8 mouse cellular contexts compared by ENCODE assay signal in the genomic region with DNA sequence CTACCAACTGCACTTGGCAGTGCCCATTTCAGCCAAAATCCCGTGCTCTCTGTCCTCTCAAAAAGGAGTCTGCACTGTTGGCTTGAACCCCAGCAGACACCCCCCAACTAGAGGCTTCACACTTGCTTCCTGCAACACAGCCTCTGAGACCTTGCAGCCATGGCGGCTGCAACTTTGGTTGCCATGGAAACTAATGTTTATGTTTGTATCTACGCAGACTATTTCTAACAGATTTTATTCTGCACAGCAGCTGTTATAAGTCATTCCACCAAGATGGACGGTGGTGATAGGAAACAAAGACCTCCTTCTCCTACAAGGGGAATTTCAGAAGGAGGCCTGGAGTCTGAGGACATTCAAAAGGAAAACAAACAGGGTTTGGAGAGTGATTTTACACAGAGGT.
A peak's percentile ranks its signal among the peaks of the same experiment; 100 is the strongest.
DNase-seq lines count a peak whose midpoint lies in the region; ATAC-seq lines count a peak whose summit lies in the region.

No protein-coding gene starts in this region.

- peak; percentile 4 for DNase-seq in heart, postnatal 10 days
- no peak for DNase-seq in heart, adult 9 months (ENCODE audit: low spot score in 2 of 2)
- peak; percentile 15 for DNase-seq in neural tube, embryonic 11.5 days (ENCODE audit: low spot score)
- DNase-seq in neural tube, embryonic 10.5 days (ENCODE audit: extremely low spot score, low spot score): no peak
- DNase-seq in gastrocnemius, postnatal 10 days: no peak
- no peak for DNase-seq in thymus, postnatal 4 days

- no peaks in the 10 kb centered on the region for H3K9me3 ChIP-seq in neural tube, embryonic 11.5 days (ENCODE audit: control insufficient read depth, low read length)
- H3K9me3 ChIP-seq in limb, embryonic 15.5 days: no peaks in the 10 kb centered on the region

- no peak overlapping the region for H3K9ac ChIP-seq in neural tube, embryonic 11.5 days (ENCODE audit: low read length)
- H3K9ac ChIP-seq in limb, embryonic 15.5 days: no peak overlapping the region

- no peaks in the 10 kb centered on the region for H3K36me3 ChIP-seq in neural tube, embryonic 11.5 days (ENCODE audit: control insufficient read depth, insufficient read depth, low read length)
- no peaks in the 10 kb centered on the region for H3K36me3 ChIP-seq in limb, embryonic 15.5 days

- no peak overlapping the region for H3K27ac ChIP-seq in neural tube, embryonic 11.5 days (ENCODE audit: low read depth, low read length)
- peak overlapping the region; percentile 57 for H3K27ac ChIP-seq in limb, embryonic 15.5 days

- H3K4me1 ChIP-seq in neural tube, embryonic 11.5 days (ENCODE audit: control insufficient read depth, insufficient read depth, low read length): peaks cover 7% of the 10 kb centered on the region; the same call in 1 of the 2 replicates
- H3K4me1 ChIP-seq in limb, embryonic 15.5 days: peaks cover 15% of the 10 kb centered on the region

- 41% methylated on average over 4 of the region's 4 CpGs for WGBS in neural tube, embryonic 11.5 days
- WGBS in limb, embryonic 15.5 days: 22% methylated on average over 4 of the region's 4 CpGs

- ATAC-seq in neural tube, embryonic 11.5 days (ENCODE audit: insufficient read depth, low FRiP score, low TSS enrichment): no peak
- peak; percentile 33; the same call in 1 of the 2 replicates for ATAC-seq in limb, embryonic 15.5 days (ENCODE audit: insufficient number of reproducible peaks, low FRiP score, low TSS enrichment, low read depth)
- no peak for ATAC-seq in inflammation-experienced regulatory T-cells, adult 6 months

- H3K4me2 ChIP-seq in neural tube, embryonic 11.5 days (ENCODE audit: low read depth): no peak overlapping the region
- no peak overlapping the region for H3K4me2 ChIP-seq in limb, embryonic 15.5 days

- H3K27me3 ChIP-seq in neural tube, embryonic 11.5 days (ENCODE audit: control insufficient read depth, insufficient read depth, low read length): no peaks in the 10 kb centered on the region
- H3K27me3 ChIP-seq in limb, embryonic 15.5 days: no peaks in the 10 kb centered on the region

- intact Hi-C loops in heart, postnatal 10 days (cut with DNase I): no loop called here

- no peak overlapping the region for H3K4me3 ChIP-seq in neural tube, embryonic 11.5 days (ENCODE audit: low read depth, low read length)
- no peak overlapping the region for H3K4me3 ChIP-seq in limb, embryonic 15.5 days

Comparison
In these comparisons a context has a peak if more than half of its experiments do, and no peak if none do; other contexts are left out.
1. DNase-seq: peak in heart, postnatal 10 days (2 of 2) and neural tube, embryonic 11.5 days (single experiment); none in heart, adult 9 months (0 of 2), neural tube, embryonic 10.5 days (single experiment), gastrocnemius, postnatal 10 days (single experiment) and thymus, postnatal 4 days (single experiment).